Mouse (Mus musculus) hindbrain, embryonic 15.5 days (tissue): ENCODE measurements around the gene Gbgt1. TPM values are rescaled to one million over a fixed set of nuclear protein-coding genes. Genes with fewer than 3 reads are reported as not detected.
"Not testable (repeated sequence)": the region's sequence is repeated elsewhere in the genome, so short reads cannot be mapped to it uniquely, and the experiment has no call there.

Experiments
- ATAC-seq: fragments of 200-750 bp; cut with Nextera tagmentation; 2 replicates; pipeline ENCODE4 v1.8.0; 2017; ENCODE audit warnings: low read depth, moderate number of reproducible peaks, moderate TSS enrichment; ENCODE audit not compliant: low FRiP score
- H3K27ac ChIP-seq: fragments of 300-500 bp; sonication (generic); replicated peaks from 2 replicates; pipeline ENCODE4 v1.5.1; 2015; ENCODE audit warnings: mild to moderate bottlenecking, inconsistent platforms
- H3K27me3 ChIP-seq: fragments of 300-500 bp; sonication (generic); 2 replicates; pipeline ENCODE4 v1.6.1; 2015; ENCODE audit warnings: control low read depth, inconsistent platforms
- H3K36me3 ChIP-seq: fragments of 300-500 bp; sonication (generic); 2 replicates; pipeline ENCODE4 v1.6.1; 2015; ENCODE audit warnings: control low read depth, inconsistent platforms
- H3K4me1 ChIP-seq: fragments of 300-500 bp; sonication (generic); replicated peaks from 2 replicates; pipeline ENCODE4 v1.6.1; 2015; ENCODE audit warnings: control low read depth, inconsistent platforms
- H3K4me2 ChIP-seq: fragments of 300-500 bp; sonication (generic); 2 replicates; pipeline ENCODE4 v1.6.1; 2015; ENCODE audit warnings: moderate library complexity, mild to moderate bottlenecking, inconsistent platforms
- H3K4me3 ChIP-seq: fragments of 300-500 bp; sonication (generic); 2 replicates; pipeline ENCODE4 v1.5.1; 2015; ENCODE audit warnings: mild to moderate bottlenecking, inconsistent platforms
- H3K9ac ChIP-seq: fragments of 300-500 bp; sonication (generic); 2 replicates; pipeline ENCODE4 v1.6.1; 2015; ENCODE audit warnings: inconsistent platforms
- H3K9me3 ChIP-seq: fragments of 300-500 bp; sonication (generic); 2 replicates; pipeline ENCODE4 v1.6.1; 2016; ENCODE audit warnings: control low read depth, inconsistent platforms
- WGBS: fragments of 180-500 bp; shearing (Covaris S2); methylation state at CpG from one replicate; pipeline ENCODE4 v1.1.7; 2015; 5-methylcytosine and 5-hydroxymethylcytosine counted together
- polyA plus RNA-seq: library from polyadenylated mRNA; unstranded; fragments of >200 nt; fragmentation: Nextera tagmentation; extraction: Ambion mirVana; gene quantifications from 2 replicates; pipeline ENCODE4 v1.2.1, GENCODE M21; 2015

Gene Gbgt1
- polyA plus RNA-seq, 1 experiment from 2014 or later = 1.1 TPM

- no peak for ATAC-seq
- no peak overlapping the region for H3K9ac ChIP-seq
- H3K27ac ChIP-seq = no peak overlapping the region
- H3K36me3 ChIP-seq = peaks cover 42% of the 10 kb centered on the region
- no peak overlapping the region for H3K4me3 ChIP-seq
- peaks cover 8% of the 10 kb centered on the region; the same call in 1 of the 2 replicates for H3K9me3 ChIP-seq
- no peaks in the 10 kb centered on the region for H3K27me3 ChIP-seq
- 94% methylated on average over 2 of the region's 2 CpGs for WGBS
- H3K4me2 ChIP-seq = no peak overlapping the region
- H3K4me1 ChIP-seq = peaks cover 22% of the 10 kb centered on the region
Measured at GRCm38 (mm10) chr2:28470591-28470990, 26.1 kb upstream of the Gbgt1 start.

GRCm38 (mm10) chr2:28472011-28472410, 24.7 kb upstream of the Gbgt1 start:
- ATAC-seq, H3K27me3 ChIP-seq, H3K4me3 ChIP-seq, H3K9ac ChIP-seq, H3K4me2 ChIP-seq, H3K9me3 ChIP-seq, H3K27ac ChIP-seq: not testable (repeated sequence)
- Histone ChIP-seq H3K36me3 (peaks cover 42% of the 10 kb centered on the region), H3K4me1 (peaks cover 13% of the 10 kb centered on the region)
- WGBS = 93% methylated on average over 8 of the region's 8 CpGs

GRCm38 (mm10) chr2:28477993-28478392, 18.7 kb upstream of the Gbgt1 start:
- not testable (repeated sequence) for ATAC-seq, H3K9ac ChIP-seq, H3K36me3 ChIP-seq, H3K27ac ChIP-seq, H3K9me3 ChIP-seq, H3K4me3 ChIP-seq, H3K4me1 ChIP-seq, H3K27me3 ChIP-seq, H3K4me2 ChIP-seq
- WGBS = 85% methylated on average over 5 of the region's 5 CpGs

- no peaks in the 10 kb centered on the region for H3K4me1 ChIP-seq
- no peaks in the 10 kb centered on the region for H3K27me3 ChIP-seq
- H3K27ac ChIP-seq = no peak overlapping the region
- H3K4me2 ChIP-seq = 0 out of 2 replicates have a peak overlapping the region, but pooled peaks have one; percentile 19
- ATAC-seq = no peak
- H3K9ac ChIP-seq = no peak overlapping the region
- no peaks in the 10 kb centered on the region for H3K36me3 ChIP-seq
- 84% methylated on average over 20 of the region's 20 CpGs for WGBS
- H3K4me3 ChIP-seq = no peak overlapping the region
- no peaks in the 10 kb centered on the region for H3K9me3 ChIP-seq
Measured at GRCm38 (mm10) chr2:28479208-28480204, 17.2 kb upstream of the Gbgt1 start.

GRCm38 (mm10) chr2:28483861-28484260, 12.8 kb upstream of the Gbgt1 start:
- no peaks in the 10 kb centered on the region for H3K36me3 ChIP-seq
- no peak overlapping the region for H3K27ac ChIP-seq
- no peaks in the 10 kb centered on the region for H3K9me3 ChIP-seq
- H3K4me1 ChIP-seq = no peaks in the 10 kb centered on the region
- no peak overlapping the region for H3K4me3 ChIP-seq
- no peak overlapping the region for H3K9ac ChIP-seq
- ATAC-seq = no peak
- H3K27me3 ChIP-seq = no peaks in the 10 kb centered on the region
- 78% methylated on average over 2 of the region's 2 CpGs for WGBS
- no peak overlapping the region for H3K4me2 ChIP-seq

- Histone ChIP-seq H3K9me3 (no peaks in the 10 kb centered on the region), H3K36me3 (no peaks in the 10 kb centered on the region), H3K4me2 (no peak overlapping the region), H3K4me3 (no peak overlapping the region), H3K27ac (no peak overlapping the region), H3K9ac (no peak overlapping the region), H3K27me3 (no peaks in the 10 kb centered on the region), H3K4me1 (no peaks in the 10 kb centered on the region)
- 94% methylated on average over 2 of the region's 2 CpGs for WGBS
- no peak for ATAC-seq
Measured at GRCm38 (mm10) chr2:28494521-28494920, 2.2 kb upstream of the Gbgt1 start.

- Histone ChIP-seq H3K9ac (no peak overlapping the region), H3K4me1 (no peaks in the 10 kb centered on the region), H3K36me3 (no peaks in the 10 kb centered on the region), H3K4me3 (no peak overlapping the region), H3K4me2 (no peak overlapping the region), H3K9me3 (no peaks in the 10 kb centered on the region), H3K27me3 (no peaks in the 10 kb centered on the region), H3K27ac (no peak overlapping the region)
- 87% methylated on average over 14 of the region's 14 CpGs for WGBS
- ATAC-seq = no peak
Measured at GRCm38 (mm10) chr2:28495207-28495756, 1.4 kb upstream of the Gbgt1 start.

GRCm38 (mm10) chr2:28495801-28496595, 693 bp upstream of the Gbgt1 start:
- WGBS = 81% methylated on average over 16 of the region's 16 CpGs
- H3K27me3 ChIP-seq = no peaks in the 10 kb centered on the region
- H3K9me3 ChIP-seq = no peaks in the 10 kb centered on the region
- ATAC-seq = no peak
- no peaks in the 10 kb centered on the region for H3K4me1 ChIP-seq
- no peak overlapping the region for H3K27ac ChIP-seq
- H3K36me3 ChIP-seq = no peaks in the 10 kb centered on the region
- H3K4me3 ChIP-seq = no peak overlapping the region
- H3K9ac ChIP-seq = no peak overlapping the region
- H3K4me2 ChIP-seq = no peak overlapping the region

GRCm38 (mm10) chr2:28497561-28497960, 870 bp downstream of the Gbgt1 start:
- H3K27ac ChIP-seq = no peak overlapping the region
- H3K9ac ChIP-seq = no peak overlapping the region
- H3K27me3 ChIP-seq = no peaks in the 10 kb centered on the region
- no peaks in the 10 kb centered on the region for H3K36me3 ChIP-seq
- ATAC-seq = no peak
- no peaks in the 10 kb centered on the region for H3K9me3 ChIP-seq
- H3K4me2 ChIP-seq = no peak overlapping the region
- H3K4me1 ChIP-seq = no peaks in the 10 kb centered on the region
- no peak overlapping the region for H3K4me3 ChIP-seq
- 80% methylated on average over 5 of the region's 5 CpGs for WGBS

GRCm38 (mm10) chr2:28498431-28498830, 1.7 kb downstream of the Gbgt1 start:
- no peaks in the 10 kb centered on the region for H3K4me1 ChIP-seq
- no peak for ATAC-seq
- no peak overlapping the region for H3K27ac ChIP-seq
- H3K27me3 ChIP-seq = no peaks in the 10 kb centered on the region
- 81% methylated on average over 4 of the region's 4 CpGs for WGBS
- H3K36me3 ChIP-seq = no peaks in the 10 kb centered on the region
- no peak overlapping the region for H3K4me3 ChIP-seq
- no peaks in the 10 kb centered on the region for H3K9me3 ChIP-seq
- H3K9ac ChIP-seq = no peak overlapping the region
- H3K4me2 ChIP-seq = no peak overlapping the region

GRCm38 (mm10) chr2:28502987-28503386, 6.3 kb downstream of the Gbgt1 start:
- H3K9ac ChIP-seq = no peak overlapping the region
- WGBS = 90% methylated on average over 10 of the region's 10 CpGs
- H3K4me3 ChIP-seq = no peak overlapping the region
- no peak overlapping the region for H3K4me2 ChIP-seq
- H3K9me3 ChIP-seq = no peaks in the 10 kb centered on the region
- H3K36me3 ChIP-seq = no peaks in the 10 kb centered on the region
- no peak overlapping the region for H3K27ac ChIP-seq
- no peaks in the 10 kb centered on the region for H3K4me1 ChIP-seq
- H3K27me3 ChIP-seq = no peaks in the 10 kb centered on the region
- no peak for ATAC-seq

- no peak overlapping the region for H3K4me2 ChIP-seq
- H3K27me3 ChIP-seq = no peaks in the 10 kb centered on the region
- H3K9ac ChIP-seq = no peak overlapping the region
- H3K27ac ChIP-seq = no peak overlapping the region
- WGBS = 91% methylated on average over 13 of the region's 13 CpGs
- H3K4me3 ChIP-seq = no peak overlapping the region
- H3K4me1 ChIP-seq = no peaks in the 10 kb centered on the region
- no peaks in the 10 kb centered on the region for H3K9me3 ChIP-seq
- no peak for ATAC-seq
- no peaks in the 10 kb centered on the region for H3K36me3 ChIP-seq
Measured at GRCm38 (mm10) chr2:28504676-28505075, 8.0 kb downstream of the Gbgt1 start.
